14 mouse cellular contexts compared by ENCODE assay signal in genomic region chr15:102091688-102092087, GRCm38 (mm10). TPM values are rescaled to one million over a fixed set of nuclear protein-coding genes. Genes with fewer than 3 reads are reported as not detected.
"Had no signal": no experiment of that assay in that cellular context is flagged by ENCODE, and none has a peak within 500 bp of the region (broad histone marks: within the 10 kb centered on the region; RNA-seq: fewer than 3 reads in every experiment).

No protein-coding gene starts in this region.

- H3K27me3 ChIP-seq: midbrain, embryonic 13.5 days; midbrain, embryonic 15.5 days; neural tube, embryonic 13.5 days; neural tube, embryonic 15.5 days; stomach, embryonic 15.5 days had no signal

- ATAC-seq: midbrain, embryonic 13.5 days; midbrain, embryonic 15.5 days had no signal

- DNase-seq: lung, postnatal 10 days; retina, postnatal 1 day; right cerebral cortex, postnatal 14 days; thymus, adult 2 months; thymus, postnatal 25 days; thymus, postnatal 4 days had no signal

- H3K9ac ChIP-seq: lung, embryonic 14.5 days; midbrain, embryonic 13.5 days; midbrain, embryonic 15.5 days; neural tube, embryonic 13.5 days; neural tube, embryonic 15.5 days; stomach, embryonic 15.5 days had no signal

- H3K9me3 ChIP-seq: midbrain, embryonic 10.5 days; midbrain, embryonic 13.5 days; midbrain, embryonic 15.5 days; neural tube, embryonic 13.5 days; neural tube, embryonic 15.5 days; stomach, embryonic 15.5 days had no signal

- H3K27ac ChIP-seq: midbrain, embryonic 10.5 days; midbrain, embryonic 13.5 days; midbrain, embryonic 15.5 days; neural tube, embryonic 13.5 days; neural tube, embryonic 15.5 days; stomach, embryonic 15.5 days; stomach, postnatal 0 days had no signal

- H3K4me2 ChIP-seq: lung, embryonic 14.5 days; midbrain, embryonic 13.5 days; midbrain, embryonic 15.5 days; neural tube, embryonic 13.5 days; neural tube, embryonic 15.5 days; stomach, embryonic 15.5 days had no signal

- H3K4me3 ChIP-seq: midbrain, embryonic 10.5 days; midbrain, embryonic 13.5 days; midbrain, embryonic 15.5 days; neural tube, embryonic 13.5 days; neural tube, embryonic 15.5 days; stomach, embryonic 15.5 days had no signal

- H3K4me1 ChIP-seq: midbrain, embryonic 10.5 days; midbrain, embryonic 13.5 days; midbrain, embryonic 15.5 days; neural tube, embryonic 13.5 days; neural tube, embryonic 15.5 days; stomach, embryonic 15.5 days had no signal

RNA-seq across cellular contexts. Expression of gene Soat2, which starts 58.6 kb away (rescaled TPM):
- polyA plus RNA-seq: midbrain, embryonic 13.5 days; midbrain, embryonic 15.5 days had no signal
